Mouse (Mus musculus) embryonic facial prominence, embryonic 11.5 days (tissue): ENCODE measurements around the gene Mreg. TPM values are rescaled to one million over a fixed set of nuclear protein-coding genes. Genes with fewer than 3 reads are reported as not detected.

Experiments
- ATAC-seq: fragments of 200-750 bp; cut with Nextera tagmentation; replicated peaks from 2 replicates; pipeline ENCODE4 v1.8.0; 2017; ENCODE audit warnings: low read depth; ENCODE audit not compliant: insufficient number of reproducible peaks, low FRiP score, low TSS enrichment
- DNase-seq: peaks from one replicate; pipeline ENCODE4 v3.0.0-alpha.2; 2015; ENCODE audit warnings: low spot score
- H3K27ac ChIP-seq: fragments of 300-500 bp; sonication (generic); replicated peaks from 2 replicates; pipeline ENCODE4 v1.5.1; 2014; ENCODE audit warnings: mild to moderate bottlenecking, low read depth, low read length, control low read depth
- H3K27me3 ChIP-seq: fragments of 300-500 bp; sonication (generic); 2 replicates; pipeline ENCODE4 v1.6.1; 2014; ENCODE audit warnings: mild to moderate bottlenecking, low read length, moderate library complexity, mixed read lengths; ENCODE audit not compliant: control insufficient read depth, insufficient read depth
- H3K36me3 ChIP-seq: fragments of 300-500 bp; sonication (generic); replicated peaks from 2 replicates; pipeline ENCODE4 v1.6.1; 2014; ENCODE audit warnings: low read depth, mild to moderate bottlenecking, low read length, moderate library complexity, mixed read lengths; ENCODE audit not compliant: control insufficient read depth, insufficient read depth
- H3K4me1 ChIP-seq: fragments of 300-500 bp; sonication (generic); 2 replicates; pipeline ENCODE4 v1.6.1; 2014; ENCODE audit warnings: low read length, mixed read lengths; ENCODE audit not compliant: control insufficient read depth, insufficient read depth
- H3K4me2 ChIP-seq: fragments of 300-500 bp; sonication (generic); 2 replicates; pipeline ENCODE4 v1.6.1; 2014; ENCODE audit warnings: low read depth, mild to moderate bottlenecking, control low read depth, low read length, moderate library complexity
- H3K4me3 ChIP-seq: fragments of 300-500 bp; sonication (generic); 2 replicates; pipeline ENCODE4 v1.5.1; 2014; ENCODE audit warnings: low read depth, low read length, control low read depth
- H3K9ac ChIP-seq: fragments of 300-500 bp; sonication (generic); replicated peaks from 2 replicates; pipeline ENCODE4 v1.6.1; 2014; ENCODE audit warnings: mild to moderate bottlenecking, control low read depth, low read length
- H3K9me3 ChIP-seq: fragments of 300-500 bp; sonication (generic); replicated peaks from 2 replicates; pipeline ENCODE4 v1.6.1; 2016; ENCODE audit warnings: mild to moderate bottlenecking, low read length, inconsistent platforms, mixed read lengths; ENCODE audit not compliant: control insufficient read depth
- WGBS: fragments of 180-500 bp; shearing (Covaris S2); extraction: QIAGEN DNeasy Blood & Tissue Kit; methylation state at CpG from one replicate; pipeline ENCODE4 v1.1.7; 2014; 5-methylcytosine and 5-hydroxymethylcytosine counted together
- polyA plus RNA-seq: library from polyadenylated mRNA; unstranded; fragments of >200 nt; fragmentation: Nextera tagmentation; extraction: Ambion mirVana; gene quantifications from 2 replicates; pipeline ENCODE4 v1.2.1, GENCODE M21; 2014

Gene Mreg
- polyA plus RNA-seq, 1 experiment from 2014 or later, result 24.7 TPM

GRCm38 (mm10) chr1:72179947-72180346, 32.2 kb downstream of the Mreg start:
- H3K4me1 ChIP-seq, result no peaks in the 10 kb centered on the region
- H3K9me3 ChIP-seq, result no peaks in the 10 kb centered on the region
- no peak overlapping the region for H3K27ac ChIP-seq
- WGBS, result 84% methylated on average over 7 of the region's 7 CpGs
- H3K36me3 ChIP-seq, result no peaks in the 10 kb centered on the region
- ATAC-seq (no peak), DNase-seq (no peak)
- no peaks in the 10 kb centered on the region for H3K27me3 ChIP-seq
- H3K4me3 ChIP-seq, result no peak overlapping the region
- no peak overlapping the region for H3K9ac ChIP-seq
- H3K4me2 ChIP-seq, result no peak overlapping the region

DNA sequence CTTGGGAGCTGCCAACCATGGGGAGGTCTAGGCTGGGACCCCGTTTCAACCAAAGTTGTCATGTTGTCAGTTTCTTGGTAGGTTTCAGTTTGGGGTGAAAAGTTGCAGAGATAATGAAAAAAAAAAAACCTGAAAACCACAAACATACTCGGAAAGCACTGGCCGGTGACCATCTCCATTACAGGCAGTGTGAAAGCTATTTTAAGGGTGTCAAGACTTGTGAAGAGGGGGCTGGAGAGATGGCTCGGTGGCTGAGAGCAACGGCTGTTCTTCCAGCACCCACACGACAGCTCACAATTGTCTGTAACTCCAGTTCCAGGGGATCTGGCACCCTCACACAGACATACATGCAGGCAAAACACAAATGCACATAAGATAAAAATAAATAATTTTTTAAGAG, 35.9 kb downstream of the Mreg start:
- 84% methylated on average over 6 of the region's 6 CpGs for WGBS
- H3K4me2 ChIP-seq, result no peak overlapping the region
- no peak overlapping the region for H3K27ac ChIP-seq
- no peak overlapping the region for H3K4me3 ChIP-seq
- H3K27me3 ChIP-seq, result no peaks in the 10 kb centered on the region
- no peaks in the 10 kb centered on the region for H3K36me3 ChIP-seq
- no peaks in the 10 kb centered on the region for H3K9me3 ChIP-seq
- H3K4me1 ChIP-seq, result no peaks in the 10 kb centered on the region
- H3K9ac ChIP-seq, result no peak overlapping the region
- ATAC-seq, result no peak
- no peak for DNase-seq

GRCm38 (mm10) chr1:72174183-72174582, 37.9 kb downstream of the Mreg start:
- H3K4me2 ChIP-seq, result no peak overlapping the region
- WGBS, result 75% methylated on average over 7 of the region's 7 CpGs
- no peaks in the 10 kb centered on the region for H3K4me1 ChIP-seq
- H3K4me3 ChIP-seq, result no peak overlapping the region
- DNase-seq (no peak), ATAC-seq (no peak)
- H3K36me3 ChIP-seq, result no peaks in the 10 kb centered on the region
- H3K9me3 ChIP-seq, result no peaks in the 10 kb centered on the region
- H3K9ac ChIP-seq, result no peak overlapping the region
- H3K27ac ChIP-seq, result no peak overlapping the region
- H3K27me3 ChIP-seq, result no peaks in the 10 kb centered on the region

DNA sequence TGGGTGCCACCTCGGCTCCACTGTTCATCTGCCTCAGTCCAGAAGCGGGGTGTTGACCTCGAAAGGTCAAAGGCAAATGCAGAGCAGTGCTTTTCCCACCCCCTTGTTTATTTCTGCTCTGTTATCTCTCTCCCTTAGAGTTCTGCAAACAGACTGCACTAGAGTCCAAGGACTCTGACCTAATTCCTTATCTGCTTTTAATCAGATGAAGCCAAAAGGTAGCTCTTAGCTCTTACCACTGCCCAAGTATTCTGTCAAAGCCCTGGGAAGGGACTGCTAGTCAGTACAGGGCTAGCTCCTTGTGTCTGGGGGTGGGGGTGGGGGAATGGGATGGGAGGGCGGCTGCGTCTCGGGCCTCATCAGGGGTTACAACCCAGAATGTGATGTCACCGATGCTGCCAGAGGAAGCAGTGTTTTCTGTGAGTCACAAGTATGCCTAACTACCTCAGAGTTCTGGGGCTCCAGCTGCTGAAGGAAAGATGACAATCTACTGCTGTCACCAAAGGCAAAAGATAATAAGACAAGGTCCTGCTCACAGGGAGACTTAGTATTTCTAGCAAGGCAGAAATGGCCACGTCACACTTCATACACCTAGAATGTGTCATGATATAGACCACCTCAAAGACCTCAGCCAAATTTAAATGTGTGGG, 38.6 kb downstream of the Mreg start:
- DNase-seq, result no peak
- H3K27ac ChIP-seq, result no peak overlapping the region
- H3K27me3 ChIP-seq, result no peaks in the 10 kb centered on the region
- H3K4me1 ChIP-seq, result no peaks in the 10 kb centered on the region
- no peaks in the 10 kb centered on the region for H3K9me3 ChIP-seq
- H3K36me3 ChIP-seq, result no peaks in the 10 kb centered on the region
- no peak for ATAC-seq
- no peak overlapping the region for H3K4me2 ChIP-seq
- no peak overlapping the region for H3K9ac ChIP-seq
- WGBS, result 60% methylated on average over 8 of the region's 8 CpGs
- H3K4me3 ChIP-seq, result no peak overlapping the region

DNA sequence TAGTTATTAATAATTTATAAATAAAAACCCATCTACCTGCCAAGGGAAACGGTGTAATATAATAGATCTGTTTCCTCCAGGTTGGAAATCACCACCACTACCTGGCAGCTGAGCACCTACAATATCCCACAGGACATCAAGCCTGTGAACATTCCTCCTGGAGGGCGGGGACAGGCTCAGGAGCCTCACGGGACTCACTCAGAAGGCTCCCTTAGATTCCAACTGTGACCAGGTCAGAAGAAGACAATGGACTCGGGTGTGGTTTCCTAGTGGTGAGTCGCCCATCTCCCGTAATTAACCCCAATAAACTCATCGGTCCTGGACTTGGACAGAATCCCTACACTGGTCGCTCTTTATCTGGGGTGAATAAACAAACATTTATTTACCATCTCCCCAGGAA, 39.3 kb downstream of the Mreg start:
- ATAC-seq (no peak), DNase-seq (no peak)
- Histone ChIP-seq H3K9me3 (no peaks in the 10 kb centered on the region), H3K4me2 (no peak overlapping the region), H3K27ac (no peak overlapping the region), H3K9ac (no peak overlapping the region), H3K36me3 (no peaks in the 10 kb centered on the region), H3K4me3 (no peak overlapping the region), H3K4me1 (no peaks in the 10 kb centered on the region), H3K27me3 (no peaks in the 10 kb centered on the region)
- 86% methylated on average over 8 of the region's 8 CpGs for WGBS

DNA sequence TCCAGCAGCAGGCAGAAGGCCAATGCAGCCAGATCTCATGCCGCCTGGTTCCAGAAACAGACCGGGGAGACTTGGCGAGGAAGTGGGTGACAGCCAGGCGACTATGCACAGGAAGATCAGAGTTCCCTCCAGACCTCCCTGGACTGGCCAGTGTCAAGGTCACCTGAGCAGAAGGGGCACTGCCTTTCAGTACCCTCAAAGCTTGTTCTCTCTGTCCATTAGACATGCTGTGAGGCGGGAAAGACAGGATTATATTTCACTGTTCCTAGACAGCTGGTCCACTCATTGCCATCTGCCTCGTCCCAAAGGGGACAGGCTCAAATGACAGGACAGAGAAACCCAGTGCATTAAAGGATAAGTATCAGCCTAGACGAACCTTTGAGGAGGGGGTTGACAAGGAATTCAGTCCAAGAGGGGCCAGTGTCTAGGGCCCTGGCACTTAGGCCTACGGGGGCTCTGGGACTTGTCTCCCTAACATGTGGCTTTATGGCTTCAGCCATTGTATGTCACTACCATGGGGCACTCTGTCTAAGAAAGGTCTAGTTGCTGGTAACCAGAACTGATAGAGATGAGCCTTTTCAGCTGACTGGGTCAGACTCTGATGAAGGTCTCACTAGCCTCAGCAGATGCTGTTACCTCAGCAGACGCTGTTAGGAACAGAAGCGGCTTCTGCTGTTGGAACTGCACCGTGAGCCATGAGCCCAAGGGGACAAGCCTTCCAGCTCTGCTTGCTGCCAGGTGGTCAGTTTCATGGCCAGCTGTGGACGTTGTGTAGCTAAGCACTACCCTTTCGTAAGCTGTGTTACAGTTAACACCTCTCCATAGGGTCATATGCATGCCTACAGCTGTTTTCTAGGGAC, 40.9 kb downstream of the Mreg start:
- DNase-seq, result no peak
- ATAC-seq, result peak; percentile 53; the same call in 1 of the 2 replicates
- Histone ChIP-seq H3K9me3 (no peaks in the 10 kb centered on the region), H3K4me3 (no peak overlapping the region), H3K36me3 (no peaks in the 10 kb centered on the region), H3K27me3 (no peaks in the 10 kb centered on the region), H3K9ac (no peak overlapping the region), H3K4me1 (no peaks in the 10 kb centered on the region), H3K27ac (no peak overlapping the region), H3K4me2 (no peak overlapping the region)
- WGBS, result 66% methylated on average over 13 of the region's 13 CpGs

DNA sequence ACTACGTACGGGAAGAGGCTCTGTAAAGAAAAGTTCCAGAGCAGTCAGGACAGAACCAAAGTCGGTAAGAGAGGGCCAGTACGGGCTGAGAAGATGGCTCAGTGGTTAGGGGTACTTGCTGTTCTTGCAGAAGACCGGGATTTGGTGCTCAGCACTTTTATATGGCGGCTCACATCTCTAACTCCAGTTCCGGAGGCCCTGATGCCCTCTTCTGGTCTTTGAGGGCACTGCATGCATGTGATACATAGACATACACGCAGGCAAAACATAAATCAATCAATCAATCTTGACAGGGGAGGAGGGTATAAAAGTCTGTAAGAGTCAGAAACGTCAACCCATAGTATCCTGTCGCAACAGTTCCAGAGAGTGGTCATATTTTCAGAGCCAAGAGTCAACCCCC, 45.1 kb downstream of the Mreg start:
- H3K27ac ChIP-seq, result no peak overlapping the region
- no peak overlapping the region for H3K4me3 ChIP-seq
- H3K4me2 ChIP-seq, result no peak overlapping the region
- no peaks in the 10 kb centered on the region for H3K4me1 ChIP-seq
- WGBS, result 97% methylated on average over 10 of the region's 10 CpGs
- H3K36me3 ChIP-seq, result no peaks in the 10 kb centered on the region
- no peak overlapping the region for H3K9ac ChIP-seq
- H3K9me3 ChIP-seq, result no peaks in the 10 kb centered on the region
- ATAC-seq, result no peak
- no peaks in the 10 kb centered on the region for H3K27me3 ChIP-seq
- no peak for DNase-seq

DNA sequence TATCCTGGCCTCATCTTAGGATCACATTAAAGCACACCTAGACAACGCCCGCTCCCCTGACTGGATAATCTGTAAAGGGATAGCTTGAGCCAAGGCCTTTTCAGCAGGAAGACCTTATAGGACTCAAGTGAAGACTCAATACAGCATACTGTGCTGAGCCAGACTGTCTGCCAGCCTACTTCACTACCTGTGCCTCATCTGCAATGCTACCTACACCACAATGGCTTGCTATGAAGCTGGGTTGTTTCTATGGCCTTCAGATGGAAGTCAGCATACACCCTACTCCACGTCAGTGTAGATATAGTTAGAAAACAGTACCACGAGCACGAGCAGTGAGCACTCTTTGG, 45.7 kb downstream of the Mreg start:
- no peak overlapping the region for H3K4me3 ChIP-seq

More for the DNA sequence above, 45.7 kb downstream of the Mreg start:
- Histone ChIP-seq H3K27me3 (no peaks in the 10 kb centered on the region), H3K4me2 (no peak overlapping the region), H3K27ac (no peak overlapping the region), H3K9me3 (no peaks in the 10 kb centered on the region), H3K9ac (no peak overlapping the region), H3K4me1 (no peaks in the 10 kb centered on the region), H3K36me3 (no peaks in the 10 kb centered on the region)
- WGBS, result 93% methylated on average over 5 of the region's 5 CpGs
- no peak for DNase-seq
- no peak for ATAC-seq
